Mouse (Mus musculus) ovary, postnatal 14 days (tissue): ENCODE results near the gene Nek9.

Experiments
- DNase-seq: peaks from one replicate; pipeline ENCODE4 v3.0.0; 2022; ENCODE audit warnings: low spot score

Nek9 gene

GRCm38 (mm10) chr12:85346374-85346773 is 7.2 kb upstream of the Nek9 start:
- peak; percentile 46 for DNase-seq

- DNase-seq = no peak
These were observed 6.4 kb upstream of the Nek9 start for GRCm38 (mm10) chr12:85345559-85345958.

- DNase-seq = no peak
These were observed 5.1 kb upstream of the Nek9 start for GRCm38 (mm10) chr12:85344252-85344651.

- no peak for DNase-seq
These were observed 3.1 kb upstream of the Nek9 start for GRCm38 (mm10) chr12:85342310-85342709.

- DNase-seq = peak; percentile 21
These were observed 2.0 kb upstream of the Nek9 start for GRCm38 (mm10) chr12:85341131-85341530.

GRCm38 (mm10) chr12:85339947-85340346 is 785 bp upstream of the Nek9 start:
- no peak for DNase-seq

GRCm38 (mm10) chr12:85338815-85339214 is 347 bp downstream of the Nek9 start:
- no peak for DNase-seq

- no peak for DNase-seq
These were observed 1.4 kb downstream of the Nek9 start for GRCm38 (mm10) chr12:85337567-85338311.

GRCm38 (mm10) chr12:85330153-85330552 is 9.0 kb downstream of the Nek9 start:
- no peak for DNase-seq

- DNase-seq = no peak
These were observed 30.5 kb downstream of the Nek9 start for GRCm38 (mm10) chr12:85308651-85309050.

- DNase-seq = peak; percentile 85
These were observed 33.8 kb downstream of the Nek9 start for GRCm38 (mm10) chr12:85305247-85305892.

GRCm38 (mm10) chr12:85304725-85305124 is 34.4 kb downstream of the Nek9 start:
- DNase-seq = no peak

- DNase-seq = no peak
These were observed 35.9 kb downstream of the Nek9 start for GRCm38 (mm10) chr12:85303256-85303655.

GRCm38 (mm10) chr12:85298835-85299180 is 40.4 kb downstream of the Nek9 start:
- DNase-seq = no peak

GRCm38 (mm10) chr12:85298127-85298834 is 40.9 kb downstream of the Nek9 start:
- no peak for DNase-seq

GRCm38 (mm10) chr12:85297345-85297997 is 41.7 kb downstream of the Nek9 start:
- DNase-seq = no peak

- no peak for DNase-seq
These were observed 42.2 kb downstream of the Nek9 start for GRCm38 (mm10) chr12:85296915-85297314.

GRCm38 (mm10) chr12:85295506-85295905 is 43.7 kb downstream of the Nek9 start:
- DNase-seq = no peak

GRCm38 (mm10) chr12:85292906-85293305 is 46.3 kb downstream of the Nek9 start:
- DNase-seq = no peak

GRCm38 (mm10) chr12:85292288-85292687 is 46.9 kb downstream of the Nek9 start:
- no peak for DNase-seq

- no peak for DNase-seq
These were observed 47.6 kb downstream of the Nek9 start for GRCm38 (mm10) chr12:85291541-85291940.

- no peak for DNase-seq
These were observed 48.5 kb downstream of the Nek9 start for GRCm38 (mm10) chr12:85290633-85291032.
